In the genomic region with DNA sequence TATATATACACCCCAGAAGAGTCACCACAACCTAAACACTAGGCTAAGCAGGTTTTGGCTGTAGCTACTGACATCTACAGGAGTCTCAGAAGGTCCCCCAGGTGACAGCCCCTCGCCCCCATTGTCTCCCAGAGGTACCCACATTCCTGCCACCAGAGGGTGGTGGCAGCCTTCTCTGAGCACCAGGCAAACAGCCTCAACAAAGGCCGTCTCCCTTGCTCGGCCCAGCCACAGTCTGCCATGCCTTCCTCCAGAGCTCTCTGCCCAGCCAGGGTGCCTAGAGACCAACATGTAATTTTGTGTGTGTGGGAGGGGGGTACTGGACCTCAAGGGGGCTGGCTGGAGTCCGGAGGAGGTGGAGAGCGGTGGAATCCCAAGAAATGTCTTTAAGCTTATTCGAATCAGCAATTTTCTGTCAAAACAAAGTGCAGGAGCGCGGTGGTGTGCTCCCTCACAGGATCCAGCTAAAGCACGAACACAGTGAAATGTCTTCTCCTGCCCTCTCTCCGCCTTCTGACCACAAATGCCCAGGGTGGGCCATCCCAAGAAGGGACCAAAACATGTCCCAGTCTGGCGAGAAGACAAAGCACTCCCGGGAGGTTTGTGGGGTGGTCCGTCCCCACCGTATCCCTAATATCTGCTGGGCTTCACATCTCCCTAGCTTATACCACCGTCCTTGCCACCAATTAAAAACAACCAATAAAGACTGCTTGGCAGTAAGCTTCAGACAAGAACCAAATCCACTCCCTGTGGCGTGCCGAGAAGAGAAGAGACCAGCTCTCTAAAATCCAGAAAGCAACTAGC, we compare ENCODE assay signal across 8 mouse cellular contexts.
A peak's percentile ranks its signal among the peaks of the same experiment; 100 is the strongest.
DNase-seq lines count a peak whose midpoint lies in the region; ATAC-seq and TF ChIP-seq lines count a peak whose summit lies in the region.

No protein-coding gene starts in this region.

- 15% methylated on average over 17 of the region's 17 CpGs for WGBS in embryonic facial prominence, embryonic 10.5 days
- WGBS in heart, embryonic 16.5 days = 40% methylated on average over 17 of the region's 17 CpGs
- WGBS in midbrain, embryonic 10.5 days = 16% methylated on average over 17 of the region's 17 CpGs

- peak; percentile 35; the same call in 1 of the 2 replicates for ATAC-seq in heart, embryonic 16.5 days (replicated peaks; ENCODE audit: extremely low read depth, insufficient read depth, low FRiP score)
- no peak for ATAC-seq in erythroblast, adult 5-6 weeks (replicated peaks; ENCODE audit: low FRiP score, poor library complexity, severe bottlenecking)

- peak overlapping the region; percentile 49; the same call in 1 of the 2 replicates for H3K27ac ChIP-seq in layer of hippocampus, adult 2 months
- H3K27ac ChIP-seq in embryonic facial prominence, embryonic 10.5 days (replicated peaks) = peak overlapping the region; percentile 87
- peak overlapping the region; percentile 93 for H3K27ac ChIP-seq in heart, embryonic 16.5 days (ENCODE audit: low read length)
- peak overlapping the region; percentile 88 for H3K27ac ChIP-seq in midbrain, embryonic 10.5 days (replicated peaks)

- H3K4me1 ChIP-seq in embryonic facial prominence, embryonic 10.5 days = peaks cover 92% of the 10 kb centered on the region
- H3K4me1 ChIP-seq in heart, embryonic 16.5 days (ENCODE audit: control insufficient read depth, insufficient read depth, low read length) = peaks cover 71% of the 10 kb centered on the region
- H3K4me1 ChIP-seq in midbrain, embryonic 10.5 days = peaks cover 74% of the 10 kb centered on the region

- DNase-seq in layer of hippocampus, adult 2 months (ENCODE audit: low spot score in 2 of 2) = peak in 1 of 2 experiments; percentile 20
- no peak for DNase-seq in layer of hippocampus, adult 11-12 months (ENCODE audit: low spot score)
- DNase-seq in embryonic facial prominence, embryonic 10.5 days (ENCODE audit: low spot score) = peak; percentile 87
- peak; percentile 76 to 87 for DNase-seq in kidney, postnatal 36 days
- peak; percentile 85 for DNase-seq in midbrain, embryonic 10.5 days (ENCODE audit: low spot score)
- DNase-seq in urinary bladder, adult 2 months (ENCODE audit: low spot score) = peak; percentile 50

- H3K9me3 ChIP-seq in embryonic facial prominence, embryonic 10.5 days = no peaks in the 10 kb centered on the region
- H3K9me3 ChIP-seq in heart, embryonic 16.5 days (replicated peaks; ENCODE audit: control insufficient read depth, low read length) = no peaks in the 10 kb centered on the region
- no peaks in the 10 kb centered on the region for H3K9me3 ChIP-seq in midbrain, embryonic 10.5 days (replicated peaks)

- TF ChIP-seq CTCF in layer of hippocampus, adult 2 months (conservative IDR thresholded peaks at IDR 0.05) = peak; percentile 80

- peaks cover 6% of the 10 kb centered on the region; the same call in 1 of the 2 replicates for H3K36me3 ChIP-seq in embryonic facial prominence, embryonic 10.5 days (replicated peaks)
- H3K36me3 ChIP-seq in heart, embryonic 16.5 days (ENCODE audit: control insufficient read depth, insufficient read depth) = no peaks in the 10 kb centered on the region
- no peaks in the 10 kb centered on the region for H3K36me3 ChIP-seq in midbrain, embryonic 10.5 days

- H3K9ac ChIP-seq in heart, embryonic 16.5 days (ENCODE audit: low read length) = peak overlapping the region; percentile 63

- no peak overlapping the region for H3K4me3 ChIP-seq in layer of hippocampus, adult 2 months
- H3K4me3 ChIP-seq in embryonic facial prominence, embryonic 10.5 days = peak overlapping the region; percentile 44
- no peak overlapping the region for H3K4me3 ChIP-seq in heart, embryonic 16.5 days (ENCODE audit: low read length)
- H3K4me3 ChIP-seq in midbrain, embryonic 10.5 days = peak overlapping the region; percentile 31

- H3K27me3 ChIP-seq in embryonic facial prominence, embryonic 10.5 days (replicated peaks; ENCODE audit: low read depth, poor library complexity, severe bottlenecking) = no peaks in the 10 kb centered on the region
- no peaks in the 10 kb centered on the region for H3K27me3 ChIP-seq in heart, embryonic 16.5 days (ENCODE audit: control insufficient read depth, insufficient read depth, low read length)
- peaks cover 21% of the 10 kb centered on the region for H3K27me3 ChIP-seq in midbrain, embryonic 10.5 days (ENCODE audit: low read depth, poor library complexity, severe bottlenecking)

- peak overlapping the region; percentile 58 for H3K4me2 ChIP-seq in heart, embryonic 16.5 days (ENCODE audit: low read depth, low read length)

Comparison
In these comparisons a context has a peak if more than half of its experiments do, and no peak if none do; other contexts are left out.
1. H3K4me3 ChIP-seq: peak in embryonic facial prominence, embryonic 10.5 days (single experiment) and midbrain, embryonic 10.5 days (single experiment); none in layer of hippocampus, adult 2 months (single experiment) and heart, embryonic 16.5 days (single experiment).
2. Peak in every context shown above with its lines, with median percentiles within 50 percentile points of each other: H3K27ac ChIP-seq.